Comparison of ENCODE assay signal across 17 mouse cellular contexts in the genomic region with DNA sequence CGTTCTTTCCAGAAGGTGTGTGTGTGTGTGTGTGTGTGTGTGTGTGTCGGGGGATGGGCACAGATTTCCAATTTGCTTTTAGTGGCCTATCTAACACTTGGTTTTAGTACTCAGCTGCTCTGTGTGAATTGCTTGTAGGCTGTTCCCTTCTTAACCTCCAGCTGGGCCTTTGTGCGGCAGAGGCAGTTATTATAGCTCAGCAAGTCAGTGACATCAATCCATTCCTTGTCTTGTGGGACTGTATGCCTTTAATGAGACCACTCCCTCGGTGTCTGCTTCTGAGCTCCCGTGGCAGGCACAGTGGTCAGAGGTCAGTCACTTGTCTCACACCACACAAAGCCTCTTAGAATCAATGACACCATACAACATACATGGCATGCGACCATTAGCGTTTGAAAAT. TPM values are rescaled to one million over a fixed set of nuclear protein-coding genes. Genes with fewer than 3 reads are reported as not detected.
A peak's percentile ranks its signal among the peaks of the same experiment; 100 is the strongest.
DNase-seq lines count a peak whose midpoint lies in the region; ATAC-seq and TF ChIP-seq lines count a peak whose summit lies in the region.
"Had no signal": no experiment of that assay in that cellular context is flagged by ENCODE, and none has a peak within 500 bp of the region (broad histone marks: within the 10 kb centered on the region; RNA-seq: fewer than 3 reads in every experiment).

No protein-coding gene starts in this region.

- no peak overlapping the region for H3K9ac ChIP-seq in forebrain, postnatal 0 days
- H3K9ac ChIP-seq in neural tube, embryonic 12.5 days = no peak overlapping the region
- H3K9ac ChIP-seq: embryonic facial prominence, embryonic 12.5 days; lung, embryonic 14.5 days had no signal

- peaks cover 15% of the 10 kb centered on the region for H3K4me1 ChIP-seq in embryonic facial prominence, embryonic 10.5 days
- H3K4me1 ChIP-seq in forebrain, postnatal 0 days (ENCODE audit: insufficient read depth) = peaks cover 5% of the 10 kb centered on the region; the same call in 1 of the 2 replicates
- H3K4me1 ChIP-seq in neural tube, embryonic 12.5 days = peaks cover 17% of the 10 kb centered on the region; the same call in 1 of the 2 replicates

- no peaks in the 10 kb centered on the region for H3K36me3 ChIP-seq in embryonic facial prominence, embryonic 10.5 days (replicated peaks)
- H3K36me3 ChIP-seq in forebrain, postnatal 0 days (ENCODE audit: insufficient read depth) = no peaks in the 10 kb centered on the region
- no peaks in the 10 kb centered on the region for H3K36me3 ChIP-seq in neural tube, embryonic 12.5 days
- H3K36me3 ChIP-seq: embryonic facial prominence, embryonic 12.5 days had no signal

- no peak for TF ChIP-seq CTCF in forebrain, postnatal 0 days (IDR thresholded peaks at IDR 0.05; ENCODE audit: low read depth)

- no peak overlapping the region for H3K4me2 ChIP-seq in forebrain, postnatal 0 days (ENCODE audit: low read depth)
- H3K4me2 ChIP-seq in neural tube, embryonic 12.5 days (replicated peaks) = peak overlapping the region; percentile 34
- H3K4me2 ChIP-seq: embryonic facial prominence, embryonic 12.5 days; heart, embryonic 11.5 days; lung, embryonic 14.5 days had no signal

- H3K9me3 ChIP-seq in embryonic facial prominence, embryonic 10.5 days = no peaks in the 10 kb centered on the region
- H3K9me3 ChIP-seq in forebrain, postnatal 0 days (ENCODE audit: low read length) = no peaks in the 10 kb centered on the region
- H3K9me3 ChIP-seq in neural tube, embryonic 12.5 days = no peaks in the 10 kb centered on the region
- H3K9me3 ChIP-seq: embryonic facial prominence, embryonic 12.5 days had no signal

- ATAC-seq in forebrain, postnatal 0 days = peak; percentile 67
- peak; percentile 66 for ATAC-seq in neural tube, embryonic 12.5 days (ENCODE audit: low FRiP score, low read depth)
- no peak for ATAC-seq in megakaryocyte progenitor cell, adult 5-6 weeks (replicated peaks; ENCODE audit: poor library complexity)
- ATAC-seq in frontal cortex, adult (ENCODE audit: low TSS enrichment) = no peak

- no peak overlapping the region for H3K4me3 ChIP-seq in embryonic facial prominence, embryonic 10.5 days
- H3K4me3 ChIP-seq in forebrain, postnatal 0 days (ENCODE audit: low read depth, low read length) = no peak overlapping the region
- no peak overlapping the region for H3K4me3 ChIP-seq in neural tube, embryonic 12.5 days
- H3K4me3 ChIP-seq: embryonic facial prominence, embryonic 12.5 days; left cerebral cortex, adult 2 months had no signal

- no peaks in the 10 kb centered on the region for H3K27me3 ChIP-seq in embryonic facial prominence, embryonic 10.5 days (replicated peaks; ENCODE audit: low read depth, poor library complexity, severe bottlenecking)
- H3K27me3 ChIP-seq in forebrain, postnatal 0 days (ENCODE audit: insufficient read depth, low read length) = no peaks in the 10 kb centered on the region
- H3K27me3 ChIP-seq in neural tube, embryonic 12.5 days (replicated peaks) = no peaks in the 10 kb centered on the region
- H3K27me3 ChIP-seq: embryonic facial prominence, embryonic 12.5 days had no signal

- DNase-seq in embryo, embryonic 10 days (ENCODE audit: low spot score) = peak; percentile 64
- peak; percentile 21 for DNase-seq in embryonic facial prominence, embryonic 10.5 days (ENCODE audit: low spot score)
- no peak for DNase-seq in forebrain, postnatal 0 days
- no peak for DNase-seq in cerebellum, postnatal 25 days
- DNase-seq: cerebellum, adult 18-20 months; gastrocnemius, postnatal 25 days; heart, postnatal 36 days; kidney, adult 8-10 months; liver; lung, embryonic 14.5 days had no signal

- no peak overlapping the region for H3K27ac ChIP-seq in embryonic facial prominence, embryonic 10.5 days (replicated peaks)
- H3K27ac ChIP-seq in forebrain, postnatal 0 days (ENCODE audit: low read depth, low read length) = no peak overlapping the region
- H3K27ac ChIP-seq in neural tube, embryonic 12.5 days = peak overlapping the region; percentile 27; the same call in 1 of the 2 replicates
- H3K27ac ChIP-seq: embryonic facial prominence, embryonic 12.5 days; left cerebral cortex, adult 2 months had no signal

- WGBS in embryonic facial prominence, embryonic 10.5 days = 29% methylated on average over 7 of the region's 7 CpGs
- WGBS in forebrain, postnatal 0 days = 22% methylated on average over 7 of the region's 7 CpGs
- 6% methylated on average over 7 of the region's 7 CpGs for WGBS in neural tube, embryonic 12.5 days

RNA-seq across cellular contexts. Expression of a gene that starts 39.1 kb away (rescaled TPM):
- polyA plus RNA-seq in embryonic facial prominence, embryonic 10.5 days (2016; fragmentation: Nextera tagmentation; extraction: Ambion mirVana) = 2.4 and 5.5 TPM in 2 replicates
- 0.62 and 6.8 TPM in 2 replicates for total RNA-seq in forebrain, postnatal 0 days (2014; rRNA removed)
- polyA plus RNA-seq in forebrain, postnatal 0 days (2015; fragmentation: Nextera tagmentation; extraction: Ambion mirVana) = 3.4 and 5.5 TPM in 2 replicates
- polyA plus RNA-seq in neural tube, embryonic 12.5 days (2016; fragmentation: Nextera tagmentation; extraction: Ambion mirVana) = 11.3 and 15.2 TPM in 2 replicates
- total RNA-seq in megakaryocyte progenitor cell, adult 5-6 weeks (2015) = 1.5 and 2.4 TPM in 2 replicates
- total RNA-seq in megakaryocyte progenitor cell, adult 5-6 weeks (2017) = 0.29 and 1.5 TPM in 2 replicates
- total RNA-seq: megakaryocyte-erythroid progenitor cell, adult 5-6 weeks had no signal

Comparison
In these comparisons a context has a peak if more than half of its experiments do, and no peak if none do; other contexts are left out.
1. DNase-seq: peak in embryo, embryonic 10 days (single experiment) and embryonic facial prominence, embryonic 10.5 days (single experiment); none in forebrain, postnatal 0 days (single experiment) and cerebellum, postnatal 25 days (0 of 2).
2. ATAC-seq: peak in forebrain, postnatal 0 days (single experiment) and neural tube, embryonic 12.5 days (single experiment); none in megakaryocyte progenitor cell, adult 5-6 weeks (single experiment) and frontal cortex, adult (single experiment).